Mouse (Mus musculus) ovary, postnatal 36 days (tissue): ENCODE measurements around the gene Zfp626.
"Not testable (repeated sequence)": the region's sequence is repeated elsewhere in the genome, so short reads cannot be mapped to it uniquely, and the experiment has no call there.

Experiments
- DNase-seq: peaks from one replicate; pipeline ENCODE4 v3.0.0; 2022; ENCODE audit warnings: low spot score, mixed read lengths

Zfp626 gene

DNA sequence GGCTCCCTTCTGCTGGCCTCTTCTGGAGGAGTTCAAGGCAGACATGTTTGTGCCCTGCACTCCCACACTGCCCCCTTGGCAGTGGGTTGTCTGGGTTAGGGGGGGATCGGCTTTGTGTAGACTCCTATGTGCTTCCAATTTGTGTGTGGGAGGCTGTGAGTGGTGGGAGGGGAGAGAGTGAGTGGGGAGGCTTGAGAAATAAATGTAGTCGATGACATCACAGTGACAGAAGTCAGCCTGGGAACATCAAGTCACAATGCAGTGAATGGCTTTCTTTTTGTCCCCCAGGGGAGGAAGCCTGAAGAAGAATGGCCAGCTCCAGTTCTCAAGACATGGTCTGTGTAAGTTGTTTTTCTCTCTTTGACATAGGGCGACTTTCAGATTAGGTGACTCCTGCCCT lies at the start of gene Zfp626:
Zfp626 (plus strand) TSS at position 301 of the 400 bp plus-strand sequence.
- not testable (repeated sequence) for DNase-seq

DNA sequence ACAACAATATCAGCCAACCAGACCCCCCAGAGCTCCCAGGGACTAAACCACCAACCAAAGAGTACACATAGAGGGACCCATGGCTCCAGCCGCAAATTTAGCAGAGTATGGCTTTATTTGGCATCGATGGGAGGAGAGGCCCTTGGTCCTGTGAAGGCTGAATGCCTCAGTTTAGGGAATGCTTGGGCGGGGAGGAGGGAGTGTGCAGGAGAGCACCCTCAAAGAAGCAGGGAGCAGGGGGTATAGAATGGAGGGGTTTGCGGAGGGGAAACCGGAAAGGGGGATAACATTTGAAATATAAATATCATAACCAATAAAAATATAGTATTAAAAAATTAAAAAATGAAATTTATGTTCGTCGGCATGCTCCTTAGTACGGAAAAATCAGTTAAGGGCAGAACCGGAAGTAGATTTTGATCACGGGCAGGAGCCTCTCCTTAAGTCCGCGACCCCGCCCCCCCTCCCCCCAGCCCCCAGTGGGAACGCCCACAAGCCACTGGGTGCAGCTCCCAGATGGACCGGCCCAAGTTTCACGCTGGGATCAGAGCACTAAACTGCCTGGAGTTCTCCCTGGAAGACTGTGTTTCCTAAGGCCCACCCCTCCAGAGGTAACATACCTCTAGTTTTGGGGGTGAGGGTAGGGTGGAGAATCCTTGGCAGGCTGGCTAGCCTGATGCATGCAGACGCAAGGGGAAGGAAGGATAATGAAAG lies 41.7 kb upstream of the Zfp626 start:
- DNase-seq: no peak

DNA sequence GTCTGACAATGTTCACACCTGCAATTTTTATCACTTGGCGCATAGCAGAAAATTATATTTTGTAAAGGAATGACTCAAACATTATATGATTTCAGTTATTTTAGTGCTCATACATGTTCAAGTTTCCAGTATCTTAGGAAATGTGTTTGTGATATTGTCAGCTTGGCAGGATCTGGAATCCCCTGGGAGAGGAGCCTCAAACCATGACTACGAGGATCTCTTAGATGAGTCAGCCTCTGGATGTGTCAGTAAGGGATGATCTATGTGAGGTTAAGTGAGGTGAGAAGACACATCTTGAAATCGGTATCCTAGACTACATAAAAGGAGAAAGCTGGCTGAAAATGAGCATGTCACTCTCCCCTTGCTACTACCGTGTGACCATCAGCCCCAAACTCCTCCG lies 17.7 kb upstream of the Zfp626 start:
- DNase-seq: no peak

DNA sequence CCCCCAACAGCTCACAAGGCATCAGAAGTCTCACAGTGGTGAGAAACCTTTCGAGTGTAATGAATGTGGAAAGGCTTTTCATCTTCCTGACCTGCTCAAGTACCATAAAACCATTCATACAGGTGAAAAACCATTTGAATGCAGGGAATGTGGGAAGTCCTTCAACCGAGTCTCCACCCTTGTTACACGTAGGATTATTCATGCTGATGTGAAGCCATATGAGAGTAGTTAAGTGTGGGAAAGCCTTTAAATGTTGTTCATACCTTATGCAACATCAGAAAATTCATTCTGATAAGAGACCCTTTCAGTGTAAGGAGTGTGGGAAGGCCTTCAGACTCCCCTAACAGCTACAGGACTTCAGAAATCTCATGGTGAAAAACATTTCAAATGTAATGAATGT lies 13.1 kb upstream of the Zfp626 start:
- DNase-seq: not testable (repeated sequence)

DNA sequence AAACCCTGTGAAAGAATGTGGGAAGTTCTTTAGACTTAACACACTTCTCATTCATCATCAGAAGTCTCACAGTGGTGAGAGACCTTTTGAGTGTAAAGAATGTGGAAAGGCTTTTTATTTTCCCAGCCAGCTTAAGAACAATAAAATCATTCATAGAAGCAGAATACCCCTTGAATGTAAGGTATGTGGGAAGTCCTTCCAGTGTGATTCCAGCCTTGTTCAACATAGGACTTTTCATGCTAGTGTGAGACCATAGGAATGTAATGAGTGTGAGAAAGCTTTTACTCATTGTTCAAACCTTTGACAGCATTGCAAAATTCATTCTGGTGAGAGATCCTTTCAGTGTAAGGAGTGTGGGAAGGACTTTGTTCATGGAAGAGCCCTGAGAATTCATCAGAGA lies 12.4 kb upstream of the Zfp626 start:
- DNase-seq: no peak

DNA sequence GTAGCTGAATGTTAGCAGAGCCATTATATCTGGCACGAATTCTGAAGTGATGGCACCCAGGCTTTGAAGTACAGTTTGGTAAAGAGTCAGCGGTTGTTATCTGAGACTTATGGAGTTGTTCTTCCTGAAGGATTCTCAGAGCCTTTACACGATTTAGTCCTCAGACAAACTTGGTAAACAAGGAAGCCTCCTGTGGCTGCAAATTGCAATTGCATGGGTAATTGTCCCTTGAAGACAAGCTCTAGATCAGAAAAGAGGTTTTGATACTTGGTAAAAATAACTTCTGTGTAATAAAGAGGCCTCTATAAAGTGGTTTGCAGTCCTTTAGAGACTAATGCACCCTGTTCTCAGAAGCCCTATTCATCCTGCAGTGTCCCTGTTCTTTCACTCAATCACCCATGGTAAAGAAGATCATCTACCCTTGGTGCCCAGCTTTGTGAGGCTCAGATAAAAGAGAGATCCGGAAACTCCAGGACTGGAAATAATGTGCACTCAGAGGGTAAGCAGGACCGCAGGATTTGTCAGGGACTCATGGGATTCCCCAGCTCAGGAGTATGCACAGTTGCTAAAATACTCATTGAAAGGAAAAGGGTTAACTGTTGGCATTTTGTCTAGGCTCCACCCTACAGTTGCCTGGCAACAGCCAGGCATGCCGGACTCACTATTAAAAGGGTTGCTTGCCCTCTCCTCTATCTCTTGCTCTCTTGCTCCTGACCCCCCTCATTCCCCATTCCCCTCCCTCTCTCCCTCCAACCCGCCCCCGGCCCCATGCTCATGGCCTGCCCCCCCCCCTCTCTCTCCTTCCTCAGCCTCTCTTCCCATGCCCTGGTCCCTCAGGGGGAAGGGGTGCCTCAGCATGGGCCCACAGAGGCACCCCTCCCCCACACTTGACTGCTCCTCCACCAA lies 8.8 kb upstream of the Zfp626 start:
- DNase-seq: no peak

DNA sequence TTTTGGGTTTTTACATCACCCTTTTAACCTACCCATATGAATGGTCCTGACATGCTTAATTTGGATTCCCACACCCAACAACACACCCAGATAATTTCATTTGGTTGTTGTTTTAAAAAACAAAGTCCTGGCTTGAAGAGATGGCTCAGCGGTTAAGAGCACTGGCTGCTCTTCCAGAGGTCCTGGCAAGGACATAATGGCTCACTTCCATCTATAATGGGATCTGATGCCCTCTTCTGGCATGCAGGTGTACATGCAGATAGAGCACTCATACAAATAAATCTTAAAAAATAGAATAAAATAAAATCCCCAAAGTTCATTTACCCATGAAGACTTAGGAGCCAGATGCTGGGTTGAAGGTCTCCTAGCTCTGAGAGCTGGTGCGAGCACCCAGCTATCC lies 5.9 kb upstream of the Zfp626 start:
- no peak for DNase-seq

DNA sequence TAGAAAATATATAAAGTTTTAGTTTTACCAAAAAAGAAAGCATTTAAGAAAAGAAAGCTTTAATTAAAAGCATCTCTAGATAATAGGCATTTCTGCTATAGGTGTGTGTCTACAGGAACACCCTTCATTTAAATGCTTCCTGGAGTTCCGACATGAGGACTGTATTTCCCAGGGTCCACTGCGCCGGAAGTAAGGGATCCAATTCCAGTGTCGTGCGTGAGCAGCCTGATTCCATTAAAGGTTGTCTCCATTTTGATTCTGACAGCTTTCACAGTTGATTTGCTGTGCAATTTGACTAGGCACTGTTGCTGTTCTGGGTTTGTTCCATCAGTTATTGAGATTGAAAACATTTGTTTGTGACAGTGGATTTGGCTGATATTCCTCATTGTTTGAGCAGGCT lies 4.0 kb upstream of the Zfp626 start:
- no peak for DNase-seq

DNA sequence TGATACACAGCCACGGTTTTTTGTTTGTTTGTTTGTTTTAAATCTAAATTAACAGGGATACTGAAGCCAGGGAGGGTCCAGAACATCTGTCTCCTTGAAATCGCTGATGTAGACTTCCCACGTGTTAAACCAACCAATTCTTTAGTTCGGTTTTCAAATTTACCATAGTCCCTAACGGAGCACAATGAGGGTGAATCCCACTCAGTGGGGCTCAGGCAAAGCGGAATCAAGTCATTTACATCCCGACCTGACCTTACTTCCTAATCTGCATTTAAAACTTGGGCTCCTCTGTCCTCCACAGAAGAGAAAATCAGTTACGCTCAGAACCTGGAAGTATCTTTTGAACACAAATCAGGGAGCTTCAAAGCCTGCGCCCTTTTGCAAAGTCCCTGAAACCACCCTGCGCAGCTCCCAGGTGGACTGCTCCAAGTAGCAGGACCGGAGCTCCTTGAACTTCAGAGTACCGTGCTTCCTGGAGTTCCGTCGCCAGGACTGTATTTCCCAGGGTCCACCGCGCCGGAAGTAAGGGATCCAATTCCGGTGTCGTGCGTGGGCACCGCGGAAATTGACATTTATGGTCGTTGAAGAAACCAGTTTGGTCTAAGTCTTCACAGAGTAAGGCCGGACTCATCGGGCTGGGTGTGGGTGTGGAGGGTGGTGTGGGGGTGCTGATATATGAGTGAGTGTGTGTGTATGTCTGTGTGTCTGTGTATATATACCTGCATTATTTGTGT lies 2.5 kb upstream of the Zfp626 start:
- peak; percentile 78 for DNase-seq

DNA sequence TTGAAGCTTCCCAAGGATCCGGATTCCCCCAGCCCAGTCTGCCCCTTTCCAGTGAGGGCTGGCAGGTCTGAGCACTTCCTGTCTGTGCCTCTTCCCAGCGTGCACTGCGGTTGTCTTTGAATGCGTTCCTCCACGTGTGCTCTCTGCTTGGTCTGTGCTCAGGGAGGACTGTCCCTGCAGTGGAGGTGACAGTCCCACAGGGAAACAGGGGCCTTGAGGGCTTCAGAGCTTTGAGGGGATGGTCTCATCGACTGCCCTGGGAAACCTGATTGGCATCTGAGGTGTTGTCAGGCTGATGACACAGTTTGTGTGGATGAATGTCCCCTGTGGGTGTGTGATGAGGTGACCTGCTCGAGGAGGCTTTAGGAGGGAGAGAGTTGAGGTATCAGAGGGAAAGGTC lies 309 bp downstream of the Zfp626 start:
- DNase-seq: not testable (repeated sequence)

DNA sequence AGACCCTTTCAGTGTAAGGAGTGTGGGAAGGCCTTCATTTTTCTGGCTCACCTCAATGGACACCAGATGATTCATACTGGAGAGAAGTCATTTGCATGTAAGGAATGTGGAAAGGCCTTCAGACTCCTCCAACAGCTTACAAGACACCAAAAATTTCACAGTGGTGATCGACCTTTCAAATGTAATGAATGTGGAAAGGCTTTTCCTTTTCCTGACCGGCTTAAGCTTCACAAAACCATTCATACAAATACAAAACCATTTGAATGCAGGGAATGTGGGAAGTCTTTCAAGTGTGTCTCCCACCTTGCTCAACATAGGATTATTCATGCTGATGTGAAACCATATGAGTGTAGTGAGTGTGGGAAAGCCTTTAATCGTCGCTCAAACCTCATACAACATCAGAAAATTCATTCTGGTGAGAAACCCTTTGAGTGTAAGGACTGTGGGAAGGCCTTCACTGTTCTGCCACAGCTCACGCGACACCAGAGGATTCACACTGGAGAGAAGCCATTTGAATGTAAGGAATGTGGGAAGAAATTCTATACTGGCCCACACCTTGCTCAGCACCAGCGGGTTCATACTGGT lies 11.6 kb downstream of the Zfp626 start:
- no peak for DNase-seq

DNA sequence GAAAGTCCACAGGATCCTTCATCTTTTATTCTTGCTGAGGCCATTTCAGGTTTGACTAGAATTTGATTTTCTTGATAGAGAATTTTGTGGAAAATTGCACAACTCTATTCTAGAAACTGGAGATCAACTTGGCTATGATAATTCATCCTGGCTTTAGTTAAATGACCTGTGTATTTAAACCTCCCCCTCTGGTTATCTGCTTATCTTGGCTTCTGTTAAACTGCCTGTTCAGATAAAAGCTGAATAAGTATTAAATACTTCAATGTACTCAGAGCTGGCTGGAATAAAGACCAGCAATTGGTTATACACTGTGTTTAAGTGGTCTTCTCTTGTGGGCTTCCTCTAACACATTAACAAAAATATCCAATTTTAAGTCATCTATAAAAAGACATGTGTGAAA lies 15.6 kb downstream of the Zfp626 start:
- no peak for DNase-seq

DNA sequence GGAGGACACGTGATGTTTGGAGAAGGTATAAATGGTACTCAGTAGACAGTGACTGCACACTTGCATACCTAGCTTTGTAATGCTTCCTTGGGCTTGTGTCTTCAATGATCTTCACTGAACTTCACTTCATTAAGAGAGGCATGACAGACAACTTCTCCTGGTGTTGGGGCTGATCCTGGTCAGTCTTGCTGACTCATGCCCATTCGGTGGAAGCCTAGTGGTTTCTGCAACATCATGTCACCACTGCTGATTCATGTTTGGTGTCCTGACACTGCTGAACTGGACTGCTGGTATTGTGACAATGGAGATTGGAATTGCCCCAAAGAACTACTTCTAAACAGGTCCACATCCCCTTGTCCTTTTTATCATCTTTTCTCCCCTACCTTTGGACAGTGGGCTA lies 27.1 kb downstream of the Zfp626 start:
- no peak for DNase-seq

DNA sequence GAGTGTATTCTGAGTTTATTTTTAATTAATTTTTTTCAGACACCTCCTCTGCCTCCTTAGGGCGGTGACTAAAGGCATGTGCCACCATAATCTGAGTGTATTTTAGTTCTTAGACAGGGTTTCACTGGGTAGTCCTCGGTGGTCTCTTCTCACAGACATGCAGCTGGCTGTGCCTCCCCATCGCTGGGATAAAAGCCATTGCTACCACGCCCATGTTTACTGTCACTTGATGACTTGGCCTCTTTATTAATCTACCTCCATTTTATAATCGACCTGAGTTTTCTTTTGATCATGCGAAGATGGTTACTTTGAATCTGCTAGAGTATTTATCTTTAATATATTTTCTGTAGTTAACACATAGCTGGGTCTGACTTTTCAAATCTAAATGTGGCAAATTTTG lies 30.9 kb downstream of the Zfp626 start:
- DNase-seq: no peak

DNA sequence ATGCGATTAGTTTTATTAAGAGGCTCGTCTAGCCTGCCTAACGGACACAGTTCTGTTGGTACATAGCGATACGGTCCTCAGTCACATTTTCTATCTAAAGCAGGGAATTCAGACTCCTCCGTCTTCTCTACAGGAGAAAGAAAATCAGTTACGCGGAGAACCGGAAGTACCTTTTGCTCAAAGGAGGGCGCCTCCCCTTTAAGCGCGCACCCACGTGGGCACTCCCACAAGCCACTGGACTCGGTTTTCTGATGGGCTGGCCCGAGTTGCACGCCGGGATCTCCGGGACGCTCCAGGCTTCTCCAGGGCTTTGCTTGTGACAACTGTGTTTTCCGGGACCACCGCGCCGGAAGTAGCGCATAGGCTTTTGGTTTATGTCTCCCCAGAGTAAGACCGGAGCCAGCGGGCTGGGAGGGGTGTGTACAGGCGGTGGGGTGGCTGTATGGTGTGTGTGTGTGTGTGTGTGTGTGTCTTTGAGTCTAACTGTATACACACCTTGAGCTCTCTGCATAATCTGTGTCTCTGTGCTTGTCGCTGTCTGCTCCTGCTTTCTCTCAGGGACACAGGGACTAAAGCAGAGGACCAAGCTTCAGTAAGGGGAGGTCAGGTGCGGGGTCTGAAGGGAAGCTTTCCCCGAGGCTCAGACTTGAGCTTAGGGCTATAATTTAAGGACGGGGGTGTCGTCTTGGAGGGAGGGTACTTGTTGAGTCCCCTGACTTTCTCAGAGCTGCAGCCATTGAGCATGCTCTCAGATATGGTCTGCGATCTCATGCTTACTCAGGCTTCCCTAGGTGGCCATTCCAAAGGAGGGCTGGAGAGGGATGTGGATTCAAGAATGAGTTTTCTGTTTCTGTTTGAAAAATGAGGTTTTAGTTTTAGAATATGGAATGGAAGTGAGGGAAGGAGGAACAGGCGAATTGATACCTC lies 31.6 kb downstream of the Zfp626 start, which contains the start of gene Zfp59:
Zfp59 (plus strand) TSS at position 285 of the 927 bp plus-strand sequence.
- peak; percentile 87 for DNase-seq

DNA sequence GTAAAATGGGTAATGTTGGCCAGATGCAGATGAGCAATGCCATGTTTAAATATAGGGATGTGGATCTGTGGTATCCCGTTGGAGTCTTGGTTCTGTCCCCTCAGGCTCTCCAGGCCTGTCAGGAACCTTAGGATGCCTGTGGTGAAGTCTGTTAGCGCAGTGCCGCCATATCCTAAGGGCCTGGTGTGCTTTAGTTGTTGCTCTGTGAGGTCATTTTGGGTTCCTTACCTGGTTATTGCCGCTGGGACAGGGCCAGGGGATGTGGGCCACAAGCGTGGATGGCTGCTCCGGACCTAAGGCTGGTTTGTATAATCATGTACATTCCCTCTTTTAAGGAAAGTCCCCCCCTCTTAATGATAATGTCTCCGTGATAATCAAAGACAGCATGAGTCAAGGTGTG lies 32.6 kb downstream of the Zfp626 start:
- DNase-seq: no peak

DNA sequence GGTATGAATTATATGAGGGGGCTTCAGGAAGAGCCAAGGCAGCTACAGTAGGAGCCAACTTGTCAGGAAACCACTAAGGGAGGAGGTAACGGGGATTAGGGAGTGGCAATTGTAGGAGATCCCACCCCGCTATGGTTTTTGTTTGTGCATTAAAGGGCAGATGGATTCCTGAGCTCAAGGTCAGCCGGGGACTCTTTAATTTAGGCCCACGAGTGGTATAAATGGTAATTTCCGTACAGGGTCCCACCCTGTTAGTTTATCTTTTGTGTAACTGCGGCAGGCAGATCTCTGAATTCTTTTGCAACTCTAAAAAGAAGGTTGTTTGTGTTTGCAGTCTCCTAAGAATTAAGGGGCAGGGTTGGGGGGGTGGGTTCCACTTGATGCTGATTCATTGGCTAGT lies 33.1 kb downstream of the Zfp626 start:
- DNase-seq: no peak

DNA sequence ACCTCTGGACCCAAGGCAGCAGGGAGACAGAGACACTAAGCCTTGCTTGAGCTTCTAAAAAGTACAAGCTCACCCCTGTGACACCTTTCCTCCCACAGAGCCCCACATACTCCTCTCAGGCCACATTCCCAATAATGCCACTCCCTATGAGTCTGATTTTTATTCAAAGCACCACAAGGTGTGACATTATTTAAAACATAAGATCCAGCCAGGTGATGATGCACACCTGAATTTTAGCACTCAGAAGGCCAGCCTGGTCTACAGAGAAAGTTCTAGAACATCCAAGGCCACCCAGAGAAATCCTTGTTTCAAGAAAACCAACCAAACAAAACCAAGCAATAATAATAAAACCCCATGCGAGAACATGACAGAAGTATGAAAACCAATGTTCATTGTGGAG lies 50.2 kb downstream of the Zfp626 start, which contains the start of gene Zfp607a:
Zfp607a (plus strand) TSS at position 301 of the 400 bp plus-strand sequence.
- no peak for DNase-seq

DNA sequence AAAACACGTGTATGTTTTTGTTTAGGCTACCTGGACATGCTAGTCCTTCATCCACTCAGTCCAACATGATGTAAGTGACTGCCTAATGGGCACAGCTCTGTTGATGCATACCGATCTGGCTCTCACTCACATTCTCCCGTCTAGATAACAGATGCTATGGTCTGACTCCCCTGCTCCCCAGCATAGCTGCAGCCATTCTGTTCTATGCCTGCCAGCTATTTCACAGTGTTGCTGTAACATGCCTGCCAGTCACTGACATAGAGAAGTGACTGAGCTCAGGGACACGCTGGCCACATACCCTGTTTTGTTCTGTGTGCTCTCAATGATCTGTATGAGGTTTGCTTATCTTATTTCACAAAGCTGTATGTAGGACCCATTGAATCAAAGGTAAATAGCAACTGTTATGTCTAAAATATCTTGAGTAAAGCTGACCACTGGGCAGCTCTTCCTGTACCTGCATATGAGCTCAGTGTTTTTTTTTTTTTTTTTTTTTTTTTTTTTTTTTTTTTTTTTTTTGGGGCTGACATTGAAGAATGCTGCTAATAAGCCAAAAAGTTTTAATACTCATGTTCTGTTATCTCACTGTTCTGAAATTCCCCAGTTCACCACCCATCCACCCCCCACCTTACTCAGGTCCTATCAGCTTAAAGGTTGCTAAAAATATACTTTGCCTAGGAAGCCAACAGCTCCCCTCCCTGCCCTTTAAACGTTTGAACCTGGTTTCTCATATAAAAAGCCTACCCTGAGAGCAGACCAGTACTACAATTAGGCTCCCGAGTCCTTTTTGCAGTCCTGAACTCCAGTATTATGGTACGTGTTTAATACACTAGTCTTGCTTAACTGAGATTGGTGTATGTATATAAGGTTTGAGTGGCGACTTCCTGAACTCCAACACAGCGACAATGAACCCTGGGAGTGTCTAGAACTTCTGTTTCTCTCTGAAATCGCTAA lies 52.6 kb downstream of the Zfp626 start:
- DNase-seq: no peak
